Mouse (Mus musculus) left cerebral cortex, postnatal 36 days (tissue): ENCODE data around the gene Filip1l. TPM values are rescaled to one million over a fixed set of nuclear protein-coding genes. Genes with fewer than 3 reads are reported as not detected.

ENCODE experiments used
- DNase-seq, 2 experiments: peaks; one replicate each; pipeline ENCODE4 v3.0.0; 2021 to 2022; ENCODE audit warnings: low spot score in 2 of 2, mixed read lengths in 1 of 2
- intact Hi-C: fragments of 180-260 bp; cut with DNase I; formaldehyde crosslinking; loops from one replicate; pipeline ENCODE4 v1.15.1; 2025
- total RNA-seq, 2 experiments: library from RNA; stranded (reverse); gene quantifications; 2 replicates each; pipeline ENCODE4 v1.2.3; 2021

Gene Filip1l
- total RNA-seq, 2 experiments from 2014 or later, result 3.0 to 4.0 TPM

DNA sequence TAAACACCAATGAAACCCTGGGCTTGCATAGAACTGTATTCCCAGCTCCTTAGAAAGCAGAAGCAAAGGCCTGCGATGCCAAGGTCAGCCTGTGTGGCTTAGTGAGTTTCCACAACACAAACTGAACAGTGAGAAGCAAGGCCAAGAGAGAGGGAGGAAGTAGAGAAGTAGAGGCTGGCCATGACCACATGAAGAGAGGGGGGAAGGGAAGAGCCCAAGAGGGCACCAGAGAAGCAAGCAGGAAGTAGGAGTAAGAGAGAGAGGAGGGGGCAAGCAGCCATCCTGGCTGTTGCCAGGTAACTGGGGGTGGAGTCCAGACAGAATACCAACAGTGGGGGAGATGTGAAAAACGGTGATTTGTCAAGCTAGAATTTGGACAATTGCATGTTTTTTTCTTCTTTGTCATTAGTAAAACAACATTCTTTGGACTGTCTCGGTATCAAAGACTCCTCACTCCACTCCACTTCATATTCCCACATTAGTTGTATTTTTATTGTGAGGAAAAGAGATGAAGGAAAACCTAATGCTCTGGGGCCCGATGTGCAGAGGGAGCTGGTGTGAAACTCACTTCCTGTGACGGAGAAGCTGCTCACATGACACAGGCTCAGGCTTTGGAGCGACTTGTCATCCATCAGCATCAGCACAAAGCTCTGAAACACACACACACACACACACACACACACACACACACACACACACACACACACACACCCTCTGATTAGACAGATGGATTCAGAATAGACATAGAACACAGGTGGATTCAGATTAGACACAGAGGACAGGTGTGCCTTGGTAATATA is 70.3 kb downstream of the Filip1l start:
- intact Hi-C loops, result no loop called here
- DNase-seq, result no peak

DNA sequence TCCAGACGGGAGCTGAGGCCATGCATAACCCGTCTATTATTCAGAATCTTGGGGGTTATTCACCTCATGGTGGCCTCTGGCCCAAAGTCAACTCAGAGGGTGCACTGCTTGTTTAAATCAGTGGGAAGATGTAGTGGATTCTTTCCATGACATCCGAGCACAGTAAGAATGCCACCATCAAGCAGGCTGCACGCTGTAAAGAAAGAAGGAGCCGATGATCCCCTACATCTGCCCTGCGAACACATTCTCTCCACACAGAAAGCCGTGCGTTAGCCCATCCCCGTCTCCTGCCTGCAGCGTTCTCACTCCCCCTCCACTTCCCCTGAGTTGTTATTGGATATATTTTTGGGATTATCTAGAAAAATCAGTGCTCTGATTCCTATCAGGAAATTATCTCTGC is 73.8 kb downstream of the Filip1l start:
- intact Hi-C loops, result no loop called here
- no peak for DNase-seq

DNA sequence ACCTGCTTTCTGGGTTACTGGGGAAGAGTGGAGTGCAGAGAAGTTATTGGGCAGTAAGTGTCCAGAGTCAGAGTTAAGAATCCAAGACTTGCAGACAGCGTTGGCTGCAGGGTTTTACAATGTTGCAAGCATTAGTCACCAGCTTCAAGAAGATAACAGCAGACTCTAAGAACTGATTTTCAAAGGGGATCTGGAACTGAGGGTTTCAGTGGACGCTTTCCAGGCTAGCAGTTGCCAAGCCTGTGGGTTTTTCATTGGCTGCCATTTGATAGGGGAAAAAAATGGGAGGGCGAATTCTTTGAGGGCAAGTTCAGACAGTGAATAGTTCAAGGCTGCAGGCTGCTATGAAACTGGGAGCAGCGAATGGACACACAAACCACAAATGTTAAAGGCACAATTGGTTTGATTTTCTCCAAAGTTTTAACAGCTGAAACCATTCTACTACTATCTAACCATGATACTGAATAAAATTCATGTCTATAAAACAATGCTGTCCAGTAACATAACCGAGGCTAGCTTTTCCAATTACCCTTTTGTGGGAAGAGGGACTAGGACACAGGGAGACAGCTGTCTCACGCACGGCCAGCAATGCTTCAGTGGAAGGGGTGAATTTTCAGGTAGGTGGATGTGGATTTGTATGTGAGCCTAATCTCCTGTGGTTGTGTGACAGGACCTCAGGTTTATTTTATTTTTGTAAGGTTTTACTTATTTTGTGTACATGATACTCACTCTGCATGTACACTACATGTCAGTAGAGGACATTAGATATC is 74.8 kb downstream of the Filip1l start:
- intact Hi-C loops, result no loop called here
- DNase-seq, result no peak

DNA sequence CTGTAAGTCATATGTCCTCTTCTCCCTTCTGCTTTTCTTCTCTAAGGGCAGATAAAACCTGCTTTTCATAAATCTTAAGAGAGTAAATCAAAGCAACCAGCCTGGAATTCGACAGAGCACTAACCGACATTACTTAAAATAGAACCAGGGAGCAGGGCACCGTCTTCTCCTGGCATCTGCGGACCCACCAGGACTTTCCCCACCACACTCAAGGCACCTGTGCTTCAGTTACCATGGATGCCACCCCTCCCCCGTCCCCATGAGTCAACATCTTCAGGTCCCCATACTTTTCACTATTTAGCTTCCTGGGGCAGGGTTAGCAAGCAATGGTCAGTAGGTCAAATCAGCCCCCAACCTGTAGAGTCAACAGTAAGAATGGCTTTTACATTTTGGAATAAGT is 76.1 kb downstream of the Filip1l start:
- no peak for DNase-seq
- intact Hi-C loops, result no loop called here

DNA sequence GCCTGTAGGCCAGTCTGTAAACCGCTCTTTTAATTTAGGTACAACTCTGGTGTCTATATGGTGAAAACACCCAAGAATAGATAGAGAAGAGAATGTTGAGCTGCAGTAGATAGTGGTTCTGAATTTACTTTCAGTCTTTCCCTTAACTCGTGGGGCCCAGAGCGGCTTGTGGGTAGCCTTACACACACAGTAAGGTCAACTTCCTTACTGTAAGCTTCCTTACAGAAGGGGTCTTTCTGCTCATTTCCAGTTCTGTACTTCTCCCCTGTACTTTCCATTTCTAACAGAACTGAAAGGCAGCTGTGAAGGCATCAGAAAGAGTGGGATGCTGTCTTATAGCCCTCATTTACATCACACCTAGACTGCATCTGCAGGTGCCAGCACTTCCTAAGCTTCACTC is 78.4 kb downstream of the Filip1l start:
- DNase-seq, result no peak
- intact Hi-C loops, result no loop called here

DNA sequence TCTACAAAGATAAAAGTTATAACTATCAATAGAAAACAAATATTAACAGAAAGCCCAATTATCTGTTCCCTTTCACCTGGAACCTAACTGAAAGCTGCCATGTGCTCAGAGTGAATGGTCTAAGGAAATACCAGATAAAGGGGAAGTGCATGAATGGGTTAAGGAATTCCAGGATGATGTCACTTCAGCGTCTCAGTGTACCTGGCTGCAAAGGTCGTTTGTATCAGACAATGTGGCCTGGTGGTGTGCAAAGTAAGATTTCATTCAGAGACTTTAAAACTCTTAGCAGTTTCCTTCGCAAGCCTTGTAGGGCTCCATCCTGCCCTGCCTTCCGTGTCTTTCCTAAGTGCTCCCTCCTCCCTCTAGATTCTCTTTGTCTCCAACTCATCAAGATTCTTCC is 80.3 kb downstream of the Filip1l start:
- DNase-seq, result no peak
- intact Hi-C loops, result no loop called here

DNA sequence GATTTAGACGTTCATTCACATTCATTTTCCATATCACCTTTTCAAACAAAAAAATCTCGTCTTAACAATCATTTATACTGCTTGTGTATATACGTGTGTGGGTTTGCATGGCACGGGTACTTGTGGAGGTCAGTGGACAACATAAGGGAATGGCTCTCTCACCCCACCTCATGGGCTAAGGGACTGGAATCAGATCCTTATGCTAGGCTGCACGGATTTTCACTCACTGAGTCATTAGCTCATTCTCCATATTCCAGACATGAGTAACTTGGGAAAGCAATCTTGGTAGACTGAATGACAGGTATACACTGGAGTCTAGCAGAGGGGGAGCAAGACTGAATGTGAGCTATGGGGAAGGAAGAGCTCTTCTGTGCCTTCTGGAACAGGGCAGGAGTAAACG is 80.8 kb downstream of the Filip1l start:
- intact Hi-C loops, result no loop called here
- no peak for DNase-seq

DNA sequence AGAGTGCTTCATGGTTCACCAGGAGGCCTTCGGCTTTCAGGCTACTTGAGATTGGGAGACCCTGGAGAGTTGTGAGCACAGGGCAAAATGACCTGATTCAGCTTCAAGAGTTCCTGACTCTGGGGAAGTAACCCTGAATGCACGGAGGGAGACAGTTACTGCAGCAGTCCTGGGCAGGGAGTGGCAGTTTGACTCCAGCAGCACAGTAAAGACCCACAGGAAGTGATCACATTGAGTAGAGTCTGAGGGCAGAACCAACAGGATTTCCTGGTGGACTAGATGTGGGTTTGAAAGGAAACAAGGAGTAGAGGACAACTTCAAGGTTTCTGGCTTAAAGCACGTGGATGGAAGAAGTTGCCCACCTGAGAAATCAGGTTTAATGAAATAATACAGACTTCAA is 81.7 kb downstream of the Filip1l start:
- DNase-seq, result no peak

DNA sequence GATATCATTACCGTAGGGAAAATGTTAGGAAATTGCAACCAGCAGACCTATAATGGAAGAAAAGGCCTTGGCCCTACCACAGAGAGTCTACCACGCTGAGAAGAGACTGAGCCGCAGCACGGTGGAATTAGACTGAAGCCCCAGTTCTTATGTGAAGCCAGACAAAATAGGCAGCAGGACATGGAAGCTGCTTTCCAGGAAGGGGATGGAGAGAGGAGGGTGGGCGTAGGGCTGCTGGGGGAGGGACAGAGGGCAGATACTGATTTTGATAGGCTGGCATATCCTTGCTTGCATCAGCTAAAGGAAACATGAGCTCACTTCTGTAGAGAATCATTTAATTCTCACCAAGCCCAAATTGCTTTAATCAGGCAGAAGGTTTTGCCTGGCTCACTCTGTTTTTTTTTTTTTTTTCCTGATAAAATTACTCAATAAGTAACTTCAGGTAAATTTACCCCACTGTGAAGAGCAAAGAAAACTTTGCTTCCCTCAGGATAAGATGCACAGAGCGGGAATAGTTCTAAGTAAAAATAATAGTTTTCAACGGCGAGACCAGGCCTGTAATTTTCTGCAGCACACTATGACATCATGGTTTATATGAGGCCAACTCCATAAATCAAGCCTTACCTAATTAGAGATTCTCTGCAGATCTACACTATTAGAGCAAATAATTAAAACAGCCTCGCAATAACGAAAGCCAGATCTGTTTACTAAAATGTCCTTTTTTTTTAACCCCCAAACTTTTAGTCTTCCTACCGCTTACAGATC is 84.8 kb downstream of the Filip1l start:
- intact Hi-C loops, result no loop called here
- DNase-seq, result no peak

More for the DNA sequence above, 81.7 kb downstream of the Filip1l start:
- intact Hi-C loops, result no loop called here

DNA sequence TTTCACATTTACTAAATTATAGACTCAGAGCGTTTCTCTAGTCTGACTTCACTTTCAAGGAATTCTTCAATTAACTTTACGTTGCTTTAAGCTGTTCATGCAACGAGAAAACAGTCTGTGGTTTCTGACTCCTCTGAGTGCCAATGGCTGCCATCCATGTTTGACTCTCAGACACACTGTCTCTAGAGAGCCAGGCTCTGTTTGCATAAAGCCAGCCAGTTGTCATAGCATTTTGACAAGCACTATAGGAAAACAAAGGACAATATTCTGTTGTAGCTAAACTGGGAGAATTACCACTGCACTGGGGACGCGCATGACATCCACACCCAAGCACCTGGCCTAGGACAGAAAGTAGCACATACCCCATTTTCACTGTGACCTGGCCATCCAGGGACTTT is 85.4 kb downstream of the Filip1l start:
- intact Hi-C loops, result no loop called here
- no peak for DNase-seq

DNA sequence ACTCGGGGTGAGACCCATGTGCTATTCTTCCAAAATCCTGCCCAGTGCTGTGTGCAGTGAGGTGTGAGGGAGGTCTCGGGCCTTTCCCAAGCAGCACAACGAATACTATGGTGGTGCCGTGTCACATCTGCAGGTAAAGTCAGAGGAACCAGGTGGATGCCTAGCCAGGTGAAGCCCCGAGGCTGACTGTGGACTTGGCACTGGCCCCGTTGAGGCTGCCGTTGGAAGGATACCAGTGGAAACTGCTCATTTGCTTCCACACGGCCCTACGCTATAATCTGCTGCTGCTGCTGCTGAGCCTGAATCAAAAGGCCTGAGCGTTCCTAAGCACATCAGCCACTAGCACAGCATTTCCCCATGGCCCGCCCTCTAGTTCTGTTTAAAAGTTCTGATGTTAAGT is 86.3 kb downstream of the Filip1l start:
- intact Hi-C loops, result no loop called here
- no peak for DNase-seq

DNA sequence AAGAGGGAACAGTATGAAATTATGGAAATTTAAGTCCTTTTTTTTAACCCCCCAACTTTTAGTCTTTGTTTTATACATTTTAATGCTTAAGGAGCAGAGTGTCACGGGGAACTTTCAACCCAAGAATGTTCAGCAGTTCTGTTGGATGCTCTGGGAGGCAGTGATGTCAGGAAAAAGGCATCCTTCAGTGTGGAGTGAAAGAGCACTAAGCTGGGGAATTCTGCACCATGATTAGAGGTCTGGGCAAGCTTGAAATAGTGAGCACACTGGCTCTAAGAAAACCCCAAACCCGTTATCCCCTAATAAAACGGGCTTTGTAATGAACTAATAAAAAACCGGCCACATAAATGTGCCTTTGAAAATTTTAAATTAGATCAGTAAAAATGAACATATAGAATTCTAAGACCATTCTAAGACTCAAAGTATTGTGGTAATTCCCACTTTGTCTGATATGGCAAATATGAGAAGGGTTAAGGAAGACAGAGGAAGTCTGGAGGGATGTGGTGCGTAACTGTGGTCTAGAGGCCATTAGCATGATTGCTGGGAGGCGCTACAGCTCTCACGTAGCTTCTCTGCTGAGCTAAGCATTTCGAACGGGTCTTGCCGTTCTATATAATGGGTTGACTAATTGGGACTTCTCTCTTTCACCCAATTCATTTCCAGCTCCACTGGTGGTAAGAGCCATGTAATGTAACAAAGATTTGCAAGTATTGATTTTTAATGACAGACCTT is 88.0 kb downstream of the Filip1l start:
- intact Hi-C loops, result no loop called here

DNA sequence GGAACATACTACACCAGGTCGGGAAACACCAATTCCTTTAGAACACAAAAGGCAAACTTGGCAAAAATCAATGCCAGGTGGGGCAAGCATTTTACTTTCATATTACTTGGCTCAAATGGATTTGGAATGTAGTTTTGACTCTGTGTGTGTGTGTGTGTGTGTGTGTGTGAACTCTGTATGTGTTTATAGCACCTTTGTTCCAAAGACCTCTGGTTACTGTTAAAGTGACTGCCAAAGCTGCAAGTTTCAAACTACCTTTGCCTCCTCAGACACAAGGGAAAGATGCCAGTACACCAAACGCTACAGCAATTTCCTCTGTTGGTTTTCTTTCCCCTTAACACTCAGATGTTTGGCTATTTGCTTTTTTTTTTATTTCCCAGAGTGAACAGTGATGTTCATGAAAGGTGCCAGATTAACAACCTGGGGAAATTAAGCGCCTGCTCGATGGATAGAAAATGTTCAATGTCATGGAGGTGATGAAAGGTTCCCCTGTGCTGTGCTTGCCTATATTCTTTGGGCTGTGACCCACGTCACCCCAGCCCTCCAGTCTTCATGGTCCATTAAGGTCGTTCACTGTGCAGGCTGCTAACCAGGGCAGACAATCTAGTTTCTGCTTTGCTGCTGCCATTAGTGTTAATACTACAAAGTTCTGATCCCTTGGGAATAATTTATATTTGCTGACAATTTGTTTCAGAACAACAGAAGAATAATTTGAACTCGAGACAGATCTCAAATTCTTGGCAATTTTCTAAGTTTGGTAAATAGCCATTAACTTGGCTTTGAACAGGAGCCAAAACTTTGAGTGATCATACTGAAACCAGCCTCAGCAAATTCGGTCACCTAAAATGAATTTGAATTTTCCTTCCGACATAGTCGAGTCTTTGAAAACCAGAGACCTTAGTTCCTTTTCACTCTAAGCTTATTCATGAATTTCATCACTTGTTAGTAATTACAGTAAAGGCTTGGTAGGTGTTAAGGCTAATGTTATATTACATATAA is 92.5 kb downstream of the Filip1l start:
- intact Hi-C loops, result no loop called here
- DNase-seq, result no peak

More for the DNA sequence above, 88.0 kb downstream of the Filip1l start:
- no peak for DNase-seq

DNA sequence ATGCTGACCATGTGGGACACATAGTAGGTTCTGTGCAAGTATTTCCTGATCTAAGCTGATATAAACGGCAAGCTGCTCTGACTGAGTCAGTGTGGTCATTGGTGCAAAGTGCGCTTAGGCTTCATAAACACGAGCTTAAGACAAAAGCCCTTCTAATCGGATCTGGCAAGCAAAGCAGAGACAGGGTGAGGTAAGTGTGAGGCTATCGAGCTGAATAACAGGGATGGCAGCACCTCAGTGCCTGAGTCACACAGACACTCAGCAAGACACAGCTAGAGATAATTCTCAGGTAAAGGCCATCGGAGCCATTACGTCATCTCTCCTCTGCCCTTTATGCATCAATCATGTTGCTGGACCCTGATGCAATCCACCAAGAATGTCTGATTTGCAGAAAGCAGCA is 100.1 kb downstream of the Filip1l start:
- DNase-seq, result no peak
- intact Hi-C loops, result no loop called here

DNA sequence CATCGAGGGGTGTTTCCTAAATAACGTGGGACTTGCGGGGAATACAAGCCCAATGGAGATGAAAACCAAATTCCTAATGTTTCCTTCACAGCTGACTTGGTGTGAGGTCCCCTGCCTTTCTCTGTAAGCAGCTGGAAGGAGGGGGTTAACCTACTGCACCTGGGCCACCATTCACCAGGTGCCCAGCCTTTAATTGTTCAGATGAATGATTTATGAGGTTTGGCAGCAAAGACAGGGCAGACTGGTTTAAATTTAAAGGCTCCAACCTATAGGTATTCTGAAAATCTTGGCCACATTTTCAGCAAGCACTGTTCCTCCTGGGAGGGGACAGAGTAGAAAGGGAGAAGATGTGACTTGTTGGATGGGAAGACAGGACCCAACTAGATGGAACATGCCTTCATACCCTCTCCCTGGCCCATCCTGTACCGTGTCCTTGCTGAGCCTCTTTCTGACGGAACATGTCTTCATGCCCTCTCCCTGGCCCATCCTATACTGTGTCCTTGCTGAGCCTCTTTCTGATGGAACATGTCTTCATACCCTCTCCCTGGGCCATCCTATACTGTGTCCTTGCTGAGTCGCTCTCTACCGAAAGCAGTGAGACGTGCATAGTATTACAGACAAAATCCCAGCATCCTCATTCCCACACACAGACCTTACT is 101.3 kb downstream of the Filip1l start:
- intact Hi-C loops, result no loop called here
- no peak for DNase-seq

DNA sequence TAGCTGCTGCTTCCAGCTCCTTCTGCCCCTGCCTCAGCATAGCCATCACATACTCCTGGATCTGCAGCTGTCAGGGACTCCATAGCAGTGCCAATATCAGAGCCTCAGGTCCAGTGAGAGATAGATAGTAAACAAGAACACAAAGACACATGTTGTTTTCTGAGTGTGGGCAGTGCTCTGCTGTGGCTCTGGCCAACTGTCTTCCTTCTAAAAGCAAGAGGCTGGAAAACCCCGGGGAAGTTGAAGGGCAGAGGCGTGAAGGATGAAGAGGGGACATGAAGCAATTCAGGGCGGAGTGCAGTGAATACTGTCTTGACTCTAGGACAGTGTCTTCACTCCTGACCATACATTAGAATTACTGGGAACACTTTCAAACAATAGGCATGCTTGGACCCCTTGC is 102.7 kb downstream of the Filip1l start:
- intact Hi-C loops, result no loop called here
- no peak for DNase-seq

DNA sequence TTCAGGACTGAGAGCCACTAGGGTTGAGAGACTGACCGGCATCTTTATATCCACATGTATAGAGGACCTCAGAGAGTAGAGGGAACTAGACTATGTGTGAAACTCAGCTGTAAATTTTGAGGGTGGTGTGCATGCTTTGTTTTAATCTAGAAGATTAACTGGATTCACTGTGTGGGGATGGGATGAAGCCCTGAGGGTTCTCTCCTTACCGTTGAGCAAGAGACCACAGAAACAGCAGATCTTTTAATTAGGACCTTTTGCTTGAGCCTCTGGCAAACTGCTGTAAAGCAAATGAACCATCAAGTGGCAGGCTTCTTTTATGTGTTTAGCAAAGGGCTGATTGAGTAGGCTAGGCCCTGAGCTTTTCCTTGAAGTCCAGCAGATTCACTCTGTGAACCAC is 103.1 kb downstream of the Filip1l start:
- intact Hi-C loops, result no loop called here
- no peak for DNase-seq

DNA sequence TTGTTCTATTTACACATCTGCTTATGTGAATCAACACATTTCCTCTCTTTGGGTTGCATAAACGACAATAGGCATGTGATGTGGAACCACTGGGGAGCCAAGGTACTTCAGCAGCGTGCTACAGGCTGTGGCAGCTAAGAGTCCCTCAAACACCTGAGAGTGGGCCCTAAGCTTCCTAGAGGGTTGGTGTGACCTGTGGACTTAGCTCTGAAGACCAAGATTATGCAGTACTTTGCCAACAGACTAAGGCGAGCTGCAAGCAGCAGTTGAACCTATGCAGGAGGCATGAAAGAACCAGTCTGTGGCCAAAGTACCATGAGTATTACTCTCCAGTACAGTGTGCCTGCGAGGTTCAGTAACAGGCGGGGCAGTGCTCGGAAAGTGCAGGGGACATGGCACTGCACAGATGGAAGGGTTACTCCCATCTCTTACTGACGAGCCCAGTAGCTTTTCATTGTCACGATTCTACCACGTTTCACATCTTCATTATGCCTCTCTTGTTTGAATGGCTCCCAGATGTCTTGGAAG is 112.6 kb downstream of the Filip1l start:
- intact Hi-C loops, result no loop called here

More for the DNA sequence above, 112.6 kb downstream of the Filip1l start:
- no peak for DNase-seq
